Mouse (Mus musculus) small intestine, adult 2 months (tissue): Measurements from ENCODE around the gene Dennd1b.

Experiments used
- CTCF ChIP-seq: fragments of 200-500 bp; IDR thresholded peaks from 2 replicates; pipeline ENCODE4 v1.5.1; 2012; ENCODE audit warnings: low read depth, mild to moderate bottlenecking, control low read depth, inconsistent platforms, low read length, moderate library complexity, mixed read lengths; ENCODE audit not compliant: insufficient replicate concordance, insufficient read length; ENCODE audit errors: extremely low read depth
- POLR2A ChIP-seq: fragments of 200-500 bp; IDR thresholded peaks from 2 replicates; pipeline ENCODE4 v1.6.1; 2012; ENCODE audit warnings: low read depth, mild to moderate bottlenecking, control low read depth, inconsistent platforms, low read length, moderate library complexity

DNA sequence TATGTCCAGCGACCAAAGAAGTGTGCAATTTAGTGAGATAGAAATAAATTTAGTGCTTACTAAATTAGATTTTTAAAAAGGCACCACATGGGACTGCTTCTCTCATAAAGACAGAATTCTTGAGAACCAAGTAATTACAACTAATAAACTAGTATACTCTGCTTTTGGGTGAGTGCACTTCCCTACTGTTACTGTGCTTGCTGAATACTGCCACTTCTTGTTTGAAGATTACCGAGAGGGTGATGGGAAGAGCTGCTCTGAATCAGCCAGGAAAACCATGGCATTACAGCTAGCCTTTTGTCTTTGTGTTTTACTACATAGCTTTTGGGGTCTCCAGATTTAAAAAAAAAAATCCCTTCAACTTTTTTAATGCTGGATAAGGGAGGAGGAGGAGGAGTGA lies 19.8 kb downstream of the Dennd1b start:
- TF ChIP-seq POLR2A (no peak), CTCF (no peak)
